Mouse (Mus musculus) T-helper 2 cell (primary cell): Measurements from ENCODE around the gene Olfr373.
"Not testable (repeated sequence)": the region's sequence is repeated elsewhere in the genome, so short reads cannot be mapped to it uniquely, and the experiment has no call there.

Experiments used
- in situ Hi-C: fragments of 300-600 bp; cut with MboI, MseI; formaldehyde crosslinking; loops from one replicate; pipeline ENCODE4 v1.15.1; 2025; ENCODE audit warnings: high pct_unique_total_duplicates

Gene Olfr373

DNA sequence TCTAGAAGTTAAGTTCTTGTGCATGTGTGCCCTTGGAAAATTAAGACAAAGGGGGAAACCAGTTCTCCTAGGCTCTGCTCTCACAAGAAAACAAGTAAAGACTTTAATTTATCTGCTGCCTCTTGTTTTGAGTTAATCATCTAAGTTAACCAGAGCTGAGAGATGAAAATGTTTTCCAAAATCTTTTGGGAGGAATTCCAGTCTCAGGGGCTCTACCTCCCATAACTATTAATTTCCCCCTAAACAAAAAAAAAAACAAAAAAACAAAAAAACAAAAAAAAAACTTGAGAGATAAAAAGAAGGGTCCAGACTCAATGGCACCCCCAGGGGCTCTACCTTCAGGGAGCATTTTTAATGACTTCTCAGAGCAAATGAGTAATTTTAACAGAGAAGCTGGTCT lies at the start of gene Olfr373:
Gene Olfr373 (plus strand): TSS at position 301 of the 400 bp plus-strand sequence.
- in situ Hi-C loops = not testable (repeated sequence)

GRCm38 (mm10) chr8:72040918-72041317 lies 42.1 kb upstream of the Olfr373 start, which contains the start of gene Olfr372:
TSS of gene Olfr372 (plus strand) at chr8:72041218.
- in situ Hi-C loops = loop anchor here (10.0 kb wide), 1 partner anchor 1306 kb away; no protein-coding TSS in a partner anchor

DNA sequence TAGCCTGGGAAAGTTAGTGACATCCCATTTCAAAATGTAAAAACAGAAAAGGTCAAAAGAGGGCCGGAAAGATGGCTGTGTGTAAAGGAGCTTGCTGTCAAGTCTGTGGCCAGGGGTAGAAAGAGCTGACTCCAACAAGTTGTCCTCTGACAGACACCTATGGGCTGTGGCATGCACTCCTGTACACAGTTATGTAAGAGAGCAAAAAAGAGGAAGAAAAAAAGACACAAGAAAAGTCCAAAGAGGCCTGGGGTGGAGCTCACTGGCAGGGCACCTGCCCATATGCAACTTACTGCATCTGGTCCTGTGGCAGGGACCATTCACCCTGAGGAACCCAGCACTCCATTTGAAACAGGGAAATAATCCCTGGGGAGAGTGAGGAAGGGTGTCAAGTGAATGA lies 40.5 kb upstream of the Olfr373 start:
- in situ Hi-C loops = loop anchor here (10.0 kb wide), 1 partner anchor 1308 kb away; no protein-coding TSS in a partner anchor

DNA sequence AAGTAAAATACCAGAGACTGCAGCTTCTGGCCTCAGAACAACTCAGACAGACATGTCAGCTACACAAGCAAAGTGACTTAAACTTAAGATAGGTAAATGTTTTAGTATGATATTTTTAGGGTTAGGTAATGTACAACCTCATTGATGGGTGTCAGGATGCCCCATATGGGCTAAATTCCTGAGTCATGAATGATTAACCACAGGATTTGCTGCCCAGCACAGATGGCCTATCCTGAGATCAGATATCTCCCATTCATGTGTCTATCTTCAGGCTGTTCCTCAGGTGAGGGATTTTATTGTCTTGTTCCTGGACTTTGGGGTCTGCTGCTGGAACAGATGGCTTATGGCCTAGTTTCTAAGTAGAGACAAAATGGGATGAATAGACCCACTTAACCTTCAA lies 28.3 kb upstream of the Olfr373 start:
- in situ Hi-C loops = loop anchor here (5.0 kb wide), 1 partner anchor 43 kb away; no protein-coding TSS in a partner anchor

- in situ Hi-C loops = loop anchor here (5.0 kb wide), 1 partner anchor 40 kb away; no protein-coding TSS in a partner anchor
Observed at GRCm38 (mm10) chr8:72057643-72058042, 25.3 kb upstream of the Olfr373 start.

GRCm38 (mm10) chr8:72066819-72067399 lies 16.1 kb upstream of the Olfr373 start:
- in situ Hi-C loops = loop anchor here (5.0 kb wide), 1 partner anchor 50 kb away; no protein-coding TSS in a partner anchor

DNA sequence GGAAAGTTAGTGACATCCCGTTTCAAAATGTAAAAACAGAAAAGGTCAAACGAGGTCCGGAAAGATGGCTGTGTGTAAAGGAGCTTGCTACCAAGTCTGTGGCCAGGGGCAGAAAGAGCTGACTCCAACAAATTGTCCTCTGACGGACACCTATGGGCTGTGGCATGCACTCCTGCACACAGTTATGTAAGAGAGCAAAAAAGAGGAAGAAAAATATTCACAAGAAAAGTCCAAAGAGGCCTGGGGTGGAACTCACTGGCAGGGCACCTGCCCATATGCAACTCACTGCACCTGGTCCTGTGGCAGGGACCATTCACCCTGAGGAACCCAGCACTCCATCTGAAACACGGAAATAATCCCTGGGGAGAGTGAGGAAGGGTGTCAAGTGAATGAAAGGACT lies 1.8 kb downstream of the Olfr373 start:
- in situ Hi-C loops = no loop called here

DNA sequence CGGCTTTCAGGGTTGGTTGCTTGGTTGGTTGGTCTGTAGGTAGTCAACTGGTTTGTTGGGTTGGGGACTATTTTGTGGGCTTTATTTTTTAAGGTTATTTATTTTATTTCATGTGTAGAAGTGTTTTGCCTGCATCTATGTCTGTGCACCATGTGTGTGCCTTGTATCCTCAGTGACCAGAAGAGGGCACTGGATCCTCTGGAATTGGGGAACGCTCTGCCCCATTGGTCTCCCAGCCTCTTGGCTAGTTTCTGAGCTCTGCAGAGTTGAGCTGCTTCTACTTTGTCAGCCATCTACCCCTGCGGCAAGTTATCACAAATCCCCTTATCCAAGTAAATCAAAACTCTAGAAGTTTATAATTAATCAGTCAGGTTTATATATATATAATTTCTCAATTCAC lies 4.6 kb downstream of the Olfr373 start:
- in situ Hi-C loops = not testable (repeated sequence)

DNA sequence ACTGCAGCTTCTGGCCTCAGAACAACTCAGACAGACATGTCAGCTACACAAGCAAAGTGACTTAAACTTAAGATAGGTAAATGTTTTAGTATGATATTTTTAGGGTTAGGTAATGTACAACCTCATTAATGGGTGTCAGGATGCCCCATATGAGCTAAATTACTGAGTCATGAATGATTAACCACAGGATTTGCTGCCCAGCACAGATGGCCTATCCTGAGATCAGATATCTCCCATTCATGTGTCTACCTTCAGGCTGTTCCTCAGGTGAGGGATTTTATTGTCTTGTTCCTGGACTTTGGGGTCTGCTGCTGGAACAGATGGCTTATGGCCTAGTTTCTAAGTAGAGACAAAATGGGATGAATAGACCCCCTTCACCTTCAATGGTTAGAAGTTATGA lies 13.7 kb downstream of the Olfr373 start:
- in situ Hi-C loops = loop anchor here (5.0 kb wide), 1 partner anchor 39 kb away; no protein-coding TSS in a partner anchor

DNA sequence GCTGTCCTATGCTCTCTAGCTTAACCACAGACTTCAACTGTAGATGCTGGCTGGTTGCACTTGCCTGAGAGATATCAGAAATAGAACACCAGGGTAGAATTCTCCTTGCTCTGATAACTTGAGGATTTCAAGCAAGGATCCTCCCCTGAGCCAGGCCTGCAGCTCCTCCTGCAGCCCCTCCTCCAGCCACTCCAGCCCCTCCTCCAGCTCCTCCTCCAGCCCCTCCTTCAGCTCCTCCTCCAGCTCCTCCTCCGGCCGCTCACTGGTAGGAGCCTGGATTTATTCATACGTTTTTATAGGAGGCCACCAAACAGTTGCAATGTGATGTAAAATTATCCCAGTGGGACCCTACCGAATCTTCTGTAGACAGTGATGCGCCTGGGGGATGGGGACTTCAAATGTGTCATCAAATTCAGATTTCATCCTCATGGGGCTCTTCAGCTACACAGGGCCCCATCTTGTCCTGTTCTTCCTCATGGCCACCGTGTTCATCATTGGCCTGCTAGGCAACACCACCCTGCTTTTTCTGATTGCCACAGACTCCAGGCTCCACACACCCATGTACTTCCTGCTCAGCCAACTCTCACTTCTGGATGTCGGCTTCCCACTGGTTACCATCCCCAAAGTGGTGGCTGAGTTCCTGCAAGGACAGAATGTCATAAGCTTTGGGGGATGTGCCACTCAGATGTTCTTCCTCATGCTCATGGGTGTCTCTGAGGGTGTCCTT lies 16.6 kb downstream of the Olfr373 start:
- in situ Hi-C loops = loop anchor here (5.0 kb wide), 1 partner anchor 42 kb away; no protein-coding TSS in a partner anchor

- in situ Hi-C loops = no loop called here
Observed at GRCm38 (mm10) chr8:72105165-72105564, 22.2 kb downstream of the Olfr373 start.

GRCm38 (mm10) chr8:72106740-72107139 lies 23.8 kb downstream of the Olfr373 start, which contains the start of gene Olfr374:
TSS of gene Olfr374 (plus strand) at chr8:72107040.
- in situ Hi-C loops = no loop called here

- in situ Hi-C loops = no loop called here
Observed at GRCm38 (mm10) chr8:72110876-72111275, 27.9 kb downstream of the Olfr373 start.

- in situ Hi-C loops = no loop called here
Observed at GRCm38 (mm10) chr8:72112486-72112885, 29.5 kb downstream of the Olfr373 start.

DNA sequence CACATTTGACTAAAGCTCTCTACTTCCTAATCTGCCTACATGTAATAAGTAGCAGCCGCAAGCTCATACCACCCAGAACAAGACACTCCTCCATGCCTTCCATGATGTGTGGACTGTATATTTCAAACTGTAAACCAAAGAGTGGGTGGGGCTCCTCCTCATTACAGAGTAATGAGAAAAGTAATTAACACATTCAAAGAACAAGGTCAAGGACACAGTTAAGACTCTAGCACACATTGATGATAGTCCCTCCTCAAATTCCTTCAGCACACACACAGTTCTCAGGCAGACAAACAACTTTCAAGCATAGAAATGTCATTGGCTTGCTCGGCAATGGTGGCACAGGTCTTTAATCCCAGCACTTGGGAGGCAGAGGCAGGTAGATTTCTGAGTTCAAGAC lies 32.2 kb downstream of the Olfr373 start:
- in situ Hi-C loops = no loop called here

- in situ Hi-C loops = no loop called here
Observed at GRCm38 (mm10) chr8:72118616-72119015, 35.6 kb downstream of the Olfr373 start.

- in situ Hi-C loops = not testable (repeated sequence)
Observed at GRCm38 (mm10) chr8:72121486-72121885, 38.5 kb downstream of the Olfr373 start.

DNA sequence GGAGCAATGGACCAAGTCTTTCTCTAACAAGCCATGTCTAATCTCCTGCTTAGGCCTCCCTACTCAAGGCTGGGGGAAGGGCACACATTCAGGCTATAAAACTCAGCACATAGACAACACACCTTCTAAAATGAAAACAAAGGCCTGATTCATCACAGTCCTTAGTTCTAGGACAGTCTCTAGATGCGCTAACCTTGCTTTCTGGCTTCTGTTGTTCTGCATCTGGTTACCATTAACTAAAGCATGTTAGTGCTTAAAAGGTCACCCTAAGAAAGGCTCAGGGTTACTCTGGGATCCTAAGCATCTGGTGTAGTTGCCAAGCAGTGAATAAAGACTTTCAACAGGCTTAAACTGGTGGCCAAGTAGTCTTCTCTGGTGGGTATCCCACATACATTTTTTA lies 39.0 kb downstream of the Olfr373 start:
- in situ Hi-C loops = no loop called here

- in situ Hi-C loops = no loop called here
Observed at GRCm38 (mm10) chr8:72127834-72128233, 44.9 kb downstream of the Olfr373 start.

DNA sequence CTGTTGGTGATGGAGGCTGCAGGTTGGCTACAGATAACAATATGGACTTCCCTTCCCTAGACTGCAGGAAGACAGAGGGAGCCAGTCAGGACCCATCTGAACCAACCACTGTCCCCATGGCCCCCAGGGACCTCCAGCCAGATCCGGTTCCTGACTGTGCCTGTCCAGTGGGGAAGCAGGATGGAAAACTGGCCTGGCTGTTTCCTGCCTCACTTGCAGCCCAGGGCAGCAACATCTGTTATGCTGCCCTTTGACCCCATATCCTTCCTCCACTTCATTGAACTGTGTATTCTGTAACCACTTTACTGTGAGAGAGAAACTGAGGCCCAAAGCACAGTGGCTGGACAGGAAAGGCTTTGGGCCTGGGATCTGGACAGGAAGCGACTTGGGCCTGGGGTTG lies 48.3 kb downstream of the Olfr373 start:
- in situ Hi-C loops = no loop called here

GRCm38 (mm10) chr8:72131901-72132300 lies 48.9 kb downstream of the Olfr373 start:
- in situ Hi-C loops = no loop called here

DNA sequence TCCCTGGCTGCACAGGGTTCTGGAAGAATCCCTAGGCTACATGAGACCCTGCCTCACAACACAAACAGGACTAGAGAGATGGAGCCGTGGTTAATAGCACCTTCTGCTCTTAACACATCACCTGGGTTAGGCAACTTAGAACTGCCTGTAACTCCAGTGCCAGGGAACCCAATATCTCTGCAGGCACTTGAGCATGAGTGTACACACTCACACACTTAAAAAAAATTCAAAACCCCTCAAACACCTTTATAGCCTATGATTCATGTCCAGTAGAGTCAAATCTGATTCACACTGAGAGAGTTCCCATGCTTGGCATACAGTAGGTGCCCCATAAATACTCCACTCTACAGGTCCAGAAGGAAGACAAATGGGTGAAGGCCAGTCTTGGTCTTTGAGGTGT lies 49.4 kb downstream of the Olfr373 start:
- in situ Hi-C loops = no loop called here

DNA sequence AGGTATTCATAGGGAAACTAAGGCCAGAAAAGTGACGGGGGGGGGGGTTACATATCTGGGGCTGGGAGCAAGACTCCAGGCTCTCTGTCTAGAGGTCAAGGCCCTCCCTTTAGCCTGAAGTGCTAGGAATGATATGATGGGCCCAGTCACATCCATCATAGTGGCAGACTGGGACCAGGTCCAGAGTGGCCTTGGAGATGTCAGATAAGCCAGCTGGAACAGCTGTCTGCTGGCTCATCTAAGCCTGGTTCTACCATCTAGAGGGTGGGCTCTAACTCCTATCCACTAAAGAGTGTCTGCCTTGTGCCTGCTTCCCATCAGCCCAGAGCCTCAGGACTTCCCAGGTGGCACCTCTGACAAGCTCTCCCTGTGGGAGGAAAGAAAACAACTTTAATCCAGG lies 49.9 kb downstream of the Olfr373 start:
- in situ Hi-C loops = no loop called here
